Mouse (Mus musculus) stomach, postnatal 0 days (tissue): ENCODE results near the gene 6030468B19Rik.

Experiments
- CTCF ChIP-seq: IDR thresholded peaks from 2 replicates; pipeline ENCODE4 v1.5.1; 2016; ENCODE audit warnings: antibody characterized with exemption, low read depth, mild to moderate bottlenecking, moderate library complexity
- EP300 ChIP-seq: optimal IDR thresholded peaks from 2 replicates; pipeline ENCODE3; 2016; ENCODE audit warnings: antibody characterized with exemption

DNA sequence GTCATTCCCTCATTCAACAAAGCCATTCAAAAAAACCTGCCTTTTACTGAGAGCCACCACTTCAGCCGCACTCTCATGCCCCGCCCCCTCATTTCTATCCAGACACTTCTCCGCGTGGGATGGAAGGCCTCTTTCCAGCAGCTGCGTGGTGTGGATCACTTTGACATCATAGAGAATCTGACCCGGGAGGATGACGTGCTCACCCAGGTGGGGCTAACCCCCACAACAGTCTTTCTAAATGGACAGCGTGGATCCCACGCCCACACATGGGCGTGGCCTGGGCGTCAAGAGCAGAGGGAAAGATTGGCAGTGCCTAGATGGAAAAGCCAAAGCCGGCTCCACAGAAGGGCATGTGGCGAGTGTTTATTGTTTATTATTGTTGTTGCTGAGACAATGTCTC lies 38.8 kb downstream of the 6030468B19Rik start:
- TF ChIP-seq CTCF = no peak
- TF ChIP-seq EP300 = no peak
